Mouse (Mus musculus) left cerebral cortex, postnatal 4 days (tissue): ENCODE results near the gene Ankrd36. TPM values are rescaled to one million over a fixed set of nuclear protein-coding genes. Genes with fewer than 3 reads are reported as not detected.
A peak's percentile ranks its signal among the peaks of the same experiment; 100 is the strongest.
"Not testable (repeated sequence)": the region's sequence is repeated elsewhere in the genome, so short reads cannot be mapped to it uniquely, and the experiment has no call there.

Source experiments
- DNase-seq: peaks from one replicate; pipeline ENCODE4 v3.0.0-alpha.2; 2022
- intact Hi-C: fragments of 180-260 bp; cut with DNase I; formaldehyde crosslinking; loops from one replicate; pipeline ENCODE4 v1.15.1; 2025
- total RNA-seq, 2 experiments: library from RNA; stranded (reverse); gene quantifications; 2 replicates each; pipeline ENCODE4 v1.2.3; 2021

The Ankrd36 gene
- not detected for total RNA-seq

GRCm38 (mm10) chr11:5569474-5569873 lies at the start of gene Ankrd36:
Gene Ankrd36, plus strand, starts transcription at chr11:5569684.
- DNase-seq: no peak
- intact Hi-C loops: loop anchor here (10.0 kb wide), 1 partner anchor 135 kb away; no protein-coding TSS in a partner anchor

GRCm38 (mm10) chr11:5520412-5521265 lies 48.8 kb upstream of the Ankrd36 start, which contains the start of gene Xbp1:
Gene Xbp1, plus strand, starts transcription at chr11:5520659.
- intact Hi-C loops: loop anchor here (5.0 kb wide), 1 partner anchor 33 kb away; no protein-coding TSS in a partner anchor

GRCm38 (mm10) chr11:5521266-5521515 lies 48.3 kb upstream of the Ankrd36 start:
- intact Hi-C loops: loop anchor here (5.0 kb wide), 1 partner anchor 34 kb away; no protein-coding TSS in a partner anchor
- DNase-seq: no peak

More at GRCm38 (mm10) chr11:5520412-5521265, 48.8 kb upstream of the Ankrd36 start, which contains the start of gene Xbp1:
- peak; percentile 98 for DNase-seq

- intact Hi-C loops: loop anchor here (5.0 kb wide), 1 partner anchor 34 kb away; no protein-coding TSS in a partner anchor
- DNase-seq: peak; percentile 71
These were observed 47.8 kb upstream of the Ankrd36 start for GRCm38 (mm10) chr11:5521516-5522291.

- intact Hi-C loops: loop anchor here (5.0 kb wide), 1 partner anchor 36 kb away; no protein-coding TSS in a partner anchor
- DNase-seq: no peak
These were observed 46.6 kb upstream of the Ankrd36 start for GRCm38 (mm10) chr11:5522798-5523415.

GRCm38 (mm10) chr11:5525418-5525817 lies 44.1 kb upstream of the Ankrd36 start:
- DNase-seq: no peak
- intact Hi-C loops: no loop called here

GRCm38 (mm10) chr11:5526573-5527439 lies 42.7 kb upstream of the Ankrd36 start:
- no peak for DNase-seq
- intact Hi-C loops: no loop called here

GRCm38 (mm10) chr11:5527865-5528523 lies 41.5 kb upstream of the Ankrd36 start:
- no peak for DNase-seq
- intact Hi-C loops: no loop called here

GRCm38 (mm10) chr11:5528841-5529240 lies 40.6 kb upstream of the Ankrd36 start:
- intact Hi-C loops: no loop called here
- DNase-seq: no peak

GRCm38 (mm10) chr11:5530172-5530571 lies 39.3 kb upstream of the Ankrd36 start:
- intact Hi-C loops: no loop called here
- DNase-seq: no peak

- DNase-seq: no peak
- intact Hi-C loops: no loop called here
These were observed 38.8 kb upstream of the Ankrd36 start for GRCm38 (mm10) chr11:5530717-5531116.

- no peak for DNase-seq
- intact Hi-C loops: no loop called here
These were observed 36.4 kb upstream of the Ankrd36 start for GRCm38 (mm10) chr11:5533108-5533507.

- DNase-seq, intact Hi-C loops: not testable (repeated sequence)
These were observed 32.0 kb upstream of the Ankrd36 start for GRCm38 (mm10) chr11:5537454-5537853.

GRCm38 (mm10) chr11:5540331-5540730 lies 29.2 kb upstream of the Ankrd36 start:
- DNase-seq: no peak
- intact Hi-C loops: no loop called here

GRCm38 (mm10) chr11:5541230-5541798 lies 28.2 kb upstream of the Ankrd36 start:
- intact Hi-C loops: no loop called here
- no peak for DNase-seq

- DNase-seq: peak; percentile 90
- intact Hi-C loops: no loop called here
These were observed 27.5 kb upstream of the Ankrd36 start, which contains the start of gene Ccdc117 for GRCm38 (mm10) chr11:5541799-5542481. Gene Ccdc117, minus strand, starts transcription at chr11:5542187.

GRCm38 (mm10) chr11:5542482-5543185 lies 26.9 kb upstream of the Ankrd36 start:
- DNase-seq: no peak
- intact Hi-C loops: no loop called here

- no peak for DNase-seq
- intact Hi-C loops: no loop called here
These were observed 26.2 kb upstream of the Ankrd36 start for GRCm38 (mm10) chr11:5543281-5543680.
